Mouse (Mus musculus) testis, postnatal 14 days (tissue): ENCODE data around the gene Rap1gap.

ENCODE experiments used
- DNase-seq: peaks from one replicate; pipeline ENCODE4 v3.0.0; 2021; ENCODE audit warnings: low spot score

Gene Rap1gap

GRCm38 (mm10) chr4:137692107-137692902 is 27.8 kb downstream of the Rap1gap start:
- DNase-seq = no peak

- DNase-seq = no peak
These were observed 30.8 kb downstream of the Rap1gap start for GRCm38 (mm10) chr4:137695300-137695699.

GRCm38 (mm10) chr4:137695900-137696299 is 31.4 kb downstream of the Rap1gap start:
- no peak for DNase-seq

GRCm38 (mm10) chr4:137697156-137697885 is 32.8 kb downstream of the Rap1gap start:
- no peak for DNase-seq

- no peak for DNase-seq
These were observed 33.8 kb downstream of the Rap1gap start for GRCm38 (mm10) chr4:137698076-137698985.

- no peak for DNase-seq
These were observed 35.0 kb downstream of the Rap1gap start for GRCm38 (mm10) chr4:137699264-137700211.

- DNase-seq = no peak
These were observed 36.4 kb downstream of the Rap1gap start for GRCm38 (mm10) chr4:137700960-137701359.

GRCm38 (mm10) chr4:137703077-137703476 is 38.6 kb downstream of the Rap1gap start:
- no peak for DNase-seq

- DNase-seq = no peak
These were observed 40.0 kb downstream of the Rap1gap start for GRCm38 (mm10) chr4:137704561-137704960.

- DNase-seq = no peak
These were observed 40.9 kb downstream of the Rap1gap start for GRCm38 (mm10) chr4:137705379-137705778.

GRCm38 (mm10) chr4:137706510-137706909 is 42.0 kb downstream of the Rap1gap start:
- DNase-seq = no peak

- DNase-seq = peak; percentile 89
These were observed 42.9 kb downstream of the Rap1gap start for GRCm38 (mm10) chr4:137707216-137707990.

- no peak for DNase-seq
These were observed 48.4 kb downstream of the Rap1gap start for GRCm38 (mm10) chr4:137712963-137713362.

- DNase-seq = no peak
These were observed 49.6 kb downstream of the Rap1gap start for GRCm38 (mm10) chr4:137714020-137714624.

- DNase-seq = no peak
These were observed 52.5 kb downstream of the Rap1gap start for GRCm38 (mm10) chr4:137717005-137717404.

GRCm38 (mm10) chr4:137717671-137718070 is 53.1 kb downstream of the Rap1gap start:
- no peak for DNase-seq

GRCm38 (mm10) chr4:137719378-137720077 is 55.0 kb downstream of the Rap1gap start:
- no peak for DNase-seq

GRCm38 (mm10) chr4:137721563-137721962 is 57.0 kb downstream of the Rap1gap start:
- DNase-seq = no peak

GRCm38 (mm10) chr4:137722230-137722629 is 57.7 kb downstream of the Rap1gap start:
- no peak for DNase-seq
